Mouse (Mus musculus) midbrain, embryonic 12.5 days (tissue): Measurements from ENCODE around the gene Acod1. TPM values are rescaled to one million over a fixed set of nuclear protein-coding genes. Genes with fewer than 3 reads are reported as not detected.

Source experiments
- ATAC-seq: fragments of 200-750 bp; cut with Nextera tagmentation; 2 replicates; pipeline ENCODE4 v1.8.0; 2017; ENCODE audit warnings: low read depth, moderate TSS enrichment, moderate library complexity; ENCODE audit not compliant: low FRiP score
- H3K27ac ChIP-seq: fragments of 300-500 bp; sonication (generic); replicated peaks from 2 replicates; pipeline ENCODE4 v1.5.1; 2016; ENCODE audit warnings: mild to moderate bottlenecking
- H3K27me3 ChIP-seq: fragments of 300-500 bp; sonication (generic); 2 replicates; pipeline ENCODE4 v1.6.1; 2016; ENCODE audit warnings: mild to moderate bottlenecking
- H3K36me3 ChIP-seq: fragments of 300-500 bp; sonication (generic); 2 replicates; pipeline ENCODE4 v1.6.1; 2016
- H3K4me1 ChIP-seq: fragments of 300-500 bp; sonication (generic); 2 replicates; pipeline ENCODE4 v1.6.1; 2016
- H3K4me2 ChIP-seq: fragments of 300-500 bp; sonication (generic); replicated peaks from 2 replicates; pipeline ENCODE4 v1.6.1; 2016; ENCODE audit warnings: mild to moderate bottlenecking, moderate library complexity
- H3K4me3 ChIP-seq: fragments of 300-500 bp; sonication (generic); 2 replicates; pipeline ENCODE4 v1.5.1; 2016; ENCODE audit warnings: mild to moderate bottlenecking
- H3K9ac ChIP-seq: fragments of 300-500 bp; sonication (generic); replicated peaks from 2 replicates; pipeline ENCODE4 v1.6.1; 2016; ENCODE audit warnings: mild to moderate bottlenecking, moderate library complexity
- H3K9me3 ChIP-seq: fragments of 300-500 bp; sonication (generic); 2 replicates; pipeline ENCODE4 v1.6.1; 2016; ENCODE audit warnings: mild to moderate bottlenecking
- WGBS: fragments of 180-500 bp; shearing (Covaris S2); methylation state at CpG from one replicate; pipeline ENCODE4 v1.1.7; 2016; 5-methylcytosine and 5-hydroxymethylcytosine counted together
- polyA plus RNA-seq: library from polyadenylated mRNA; unstranded; fragments of >200 nt; fragmentation: Nextera tagmentation; extraction: Ambion mirVana; gene quantifications from 2 replicates; pipeline ENCODE4 v1.2.1, GENCODE M21; 2016

The Acod1 gene
- polyA plus RNA-seq, 1 experiment from 2014 or later, result not detected

DNA sequence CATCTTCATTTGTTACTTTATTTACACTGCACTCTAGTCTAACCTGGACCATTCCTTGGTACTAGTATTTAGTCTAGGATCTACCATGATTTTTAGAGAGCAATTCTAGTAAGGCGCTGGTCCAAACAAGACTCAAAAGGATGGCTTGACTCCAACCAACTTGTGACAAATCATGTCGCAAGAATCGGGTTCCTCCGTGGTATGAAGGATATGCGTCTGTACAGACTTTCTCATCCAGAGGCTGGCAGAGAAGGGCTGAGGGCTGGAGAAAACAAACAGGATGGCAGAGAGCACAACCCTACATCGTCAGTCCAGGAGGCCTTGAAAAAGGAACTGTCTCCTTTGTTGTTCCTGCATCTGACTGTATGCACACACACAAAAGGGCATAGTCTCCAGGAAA is 49.8 kb downstream of the Acod1 start:
- peaks cover 15% of the 10 kb centered on the region; the same call in 1 of the 2 replicates for H3K36me3 ChIP-seq
- no peak for ATAC-seq
- H3K9ac ChIP-seq, result no peak overlapping the region
- H3K27me3 ChIP-seq, result no peaks in the 10 kb centered on the region
- no peak overlapping the region for H3K4me3 ChIP-seq
- peaks cover 15% of the 10 kb centered on the region for H3K4me1 ChIP-seq
- H3K4me2 ChIP-seq, result peak overlapping the region; percentile 15; the same call in 1 of the 2 replicates
- no peak overlapping the region for H3K27ac ChIP-seq
- no peaks in the 10 kb centered on the region for H3K9me3 ChIP-seq
- 86% methylated on average over 6 of the region's 6 CpGs for WGBS

DNA sequence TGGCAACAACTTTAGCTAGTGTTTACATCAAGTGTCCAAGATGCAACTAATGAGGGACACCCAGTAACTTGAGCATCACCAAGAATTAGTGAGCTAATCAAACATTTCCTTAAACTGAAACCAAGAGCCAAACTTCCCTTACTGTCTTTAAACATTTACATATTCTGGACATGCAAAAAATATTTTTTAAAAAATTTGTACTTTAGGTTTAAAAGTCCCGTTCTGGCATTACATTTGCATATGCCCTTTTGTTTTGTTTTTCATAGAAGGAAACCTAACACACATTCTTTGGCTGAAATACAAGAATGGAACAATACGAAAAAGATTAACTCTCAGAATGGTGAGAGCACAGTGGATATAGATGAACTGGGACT is 51.4 kb downstream of the Acod1 start:
- WGBS, result 3% methylated on average over 2 of the region's 2 CpGs
- H3K27me3 ChIP-seq, result no peaks in the 10 kb centered on the region
- peaks cover 18% of the 10 kb centered on the region for H3K4me1 ChIP-seq
- H3K4me3 ChIP-seq, result peak overlapping the region; percentile 92
- H3K9ac ChIP-seq, result peak overlapping the region; percentile 98
- H3K9me3 ChIP-seq, result no peaks in the 10 kb centered on the region
- H3K4me2 ChIP-seq, result peak overlapping the region; percentile 65
- peaks cover 9% of the 10 kb centered on the region; the same call in 1 of the 2 replicates for H3K36me3 ChIP-seq
- no peak overlapping the region for H3K27ac ChIP-seq
- no peak for ATAC-seq

DNA sequence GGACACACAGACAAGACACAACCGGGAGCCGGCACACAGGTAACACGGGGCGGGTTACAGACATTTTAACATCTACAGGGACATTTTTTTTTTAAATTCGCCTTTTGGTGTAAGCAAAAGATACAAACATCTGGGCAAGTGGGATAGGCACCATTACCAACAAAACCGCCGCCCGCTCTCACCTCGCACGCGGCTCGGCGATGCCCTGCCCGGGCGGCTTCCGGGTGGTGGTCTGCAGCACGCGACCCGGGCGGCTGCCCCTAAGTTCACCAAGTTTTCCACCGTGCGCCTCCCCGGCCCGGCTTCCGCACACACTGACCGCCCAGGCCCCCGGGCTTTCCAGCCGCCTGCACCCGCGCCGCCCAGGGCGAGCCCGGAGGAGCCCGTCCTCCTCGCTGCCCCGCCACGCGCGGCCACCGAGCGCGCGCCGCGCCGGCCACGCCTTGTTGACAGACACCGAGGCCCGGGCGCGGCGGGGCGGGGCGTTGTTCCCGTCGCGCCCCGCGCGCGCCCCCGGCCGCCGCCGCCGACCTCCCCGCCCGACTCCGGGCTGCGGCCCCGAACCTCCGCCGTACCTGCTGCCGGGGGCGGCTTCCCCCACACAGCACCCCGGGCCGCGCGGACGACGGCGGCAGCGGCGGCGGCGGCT is 51.9 kb downstream of the Acod1 start:
- WGBS, result under 1% methylated on average over 46 of the region's 86 CpGs
- peaks cover 18% of the 10 kb centered on the region for H3K4me1 ChIP-seq
- H3K27ac ChIP-seq, result peak overlapping the region; percentile 99
- ATAC-seq, result peak; percentile 86
- peak overlapping the region; percentile 98 for H3K9ac ChIP-seq
- peak overlapping the region; percentile 92 for H3K4me3 ChIP-seq
- no peaks in the 10 kb centered on the region for H3K27me3 ChIP-seq
- peaks cover 7% of the 10 kb centered on the region; the same call in 1 of the 2 replicates for H3K36me3 ChIP-seq
- H3K4me2 ChIP-seq, result peak overlapping the region; percentile 65
- H3K9me3 ChIP-seq, result no peaks in the 10 kb centered on the region

DNA sequence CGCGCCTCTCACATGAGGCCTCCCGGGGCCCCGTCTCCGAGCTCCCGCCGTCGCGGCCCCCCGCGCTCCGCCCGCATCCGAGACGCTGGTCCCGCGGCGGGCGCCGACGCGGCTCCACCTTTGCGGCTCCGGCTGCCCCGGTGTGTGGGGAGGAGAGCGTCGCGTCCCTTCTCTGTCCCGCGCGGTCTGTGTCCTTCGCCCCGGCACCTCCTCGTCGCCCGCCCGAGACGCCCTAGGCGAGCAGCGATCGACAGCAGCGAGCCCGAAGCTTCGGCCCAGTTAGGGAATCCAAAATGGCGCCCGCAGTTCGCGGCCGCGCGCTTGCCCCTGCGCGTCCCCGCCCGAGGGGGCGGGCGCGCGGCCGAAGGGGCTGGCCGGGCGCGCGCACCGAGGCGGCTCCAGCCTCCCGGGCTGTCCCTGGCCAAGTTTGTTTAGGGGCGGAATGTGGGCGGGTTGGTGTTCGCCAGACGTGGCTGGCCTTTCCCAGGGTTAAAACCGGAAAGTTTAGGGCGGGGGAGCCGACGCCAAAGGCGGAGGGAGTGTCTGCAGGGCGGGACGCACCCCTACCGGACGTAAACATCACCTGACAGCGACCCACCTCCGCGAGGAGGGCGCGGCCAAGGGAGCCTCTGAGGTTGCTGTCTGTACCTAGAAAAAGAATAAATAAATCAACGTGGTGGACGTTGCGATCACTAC is 52.6 kb downstream of the Acod1 start, which contains the start of gene Fbxl3:
Fbxl3 (minus strand) TSS at position 329 of the 696 bp plus-strand sequence.
- Histone ChIP-seq H3K4me2 (peak within 1 kb of the TSS; percentile 65), H3K36me3 (peaks cover 5% of the 10 kb centered on the region; the same call in 1 of the 2 replicates), H3K9me3 (no peaks in the 10 kb centered on the region), H3K4me1 (peaks cover 18% of the 10 kb centered on the region), H3K4me3 (peak within 1 kb of the TSS; percentile 92), H3K27me3 (no peaks in the 10 kb centered on the region), H3K27ac (peak within 1 kb of the TSS; percentile 99), H3K9ac (peak within 1 kb of the TSS; percentile 98)
- under 1% methylated on average over 82 of the region's 88 CpGs for WGBS
- peak; percentile 90 for ATAC-seq

DNA sequence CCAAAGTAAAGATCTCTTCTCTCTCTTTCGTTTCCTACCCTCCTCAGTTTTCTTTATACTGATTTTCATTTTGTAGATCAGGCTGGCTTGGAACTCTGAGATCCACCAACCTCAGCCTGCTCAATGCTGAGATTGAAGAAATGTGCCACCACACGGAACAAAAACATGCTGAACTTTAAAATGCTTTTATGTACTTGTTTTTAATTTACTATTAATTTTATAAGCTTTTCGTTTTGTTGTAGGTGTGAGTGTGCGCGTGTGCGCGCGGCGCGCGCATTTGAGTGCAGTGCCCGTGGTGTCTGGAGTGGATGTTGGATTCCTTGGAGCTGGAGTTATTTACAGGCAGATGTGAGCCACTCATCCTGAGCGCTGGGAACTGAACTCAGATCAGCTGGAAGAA is 53.5 kb downstream of the Acod1 start:
- Histone ChIP-seq H3K4me3 (no peak overlapping the region), H3K9ac (no peak overlapping the region), H3K4me2 (no peak overlapping the region), H3K9me3 (no peaks in the 10 kb centered on the region), H3K27ac (no peak overlapping the region), H3K36me3 (peaks cover 2% of the 10 kb centered on the region; the same call in 1 of the 2 replicates), H3K27me3 (no peaks in the 10 kb centered on the region), H3K4me1 (peaks cover 18% of the 10 kb centered on the region)
- no peak for ATAC-seq
- WGBS, result 87% methylated on average over 13 of the region's 13 CpGs

DNA sequence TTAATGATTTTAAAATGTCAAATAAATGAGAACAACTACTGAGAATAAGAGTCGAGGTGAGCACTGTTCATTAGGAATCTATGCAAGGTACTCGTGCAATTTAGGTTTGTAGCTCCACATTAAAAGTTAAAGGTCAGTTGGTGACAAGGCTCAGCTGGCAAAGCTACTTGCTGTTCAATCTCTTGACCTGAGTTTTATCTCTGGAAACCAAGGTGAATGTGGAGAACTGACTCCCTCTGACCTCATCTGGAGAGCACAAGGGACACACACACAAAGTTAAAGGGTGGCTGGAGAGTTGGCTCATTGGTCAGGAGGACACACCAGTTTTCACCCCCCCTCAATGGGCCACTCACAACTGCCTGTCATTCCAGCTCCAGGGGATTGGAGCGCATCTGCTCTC is 54.4 kb downstream of the Acod1 start:
- H3K9ac ChIP-seq, result no peak overlapping the region
- H3K9me3 ChIP-seq, result no peaks in the 10 kb centered on the region
- no peaks in the 10 kb centered on the region for H3K27me3 ChIP-seq
- H3K36me3 ChIP-seq, result no peaks in the 10 kb centered on the region
- no peak overlapping the region for H3K4me2 ChIP-seq
- 83% methylated on average over 3 of the region's 3 CpGs for WGBS
- ATAC-seq, result no peak
- peaks cover 16% of the 10 kb centered on the region for H3K4me1 ChIP-seq
- no peak overlapping the region for H3K4me3 ChIP-seq
- H3K27ac ChIP-seq, result no peak overlapping the region

DNA sequence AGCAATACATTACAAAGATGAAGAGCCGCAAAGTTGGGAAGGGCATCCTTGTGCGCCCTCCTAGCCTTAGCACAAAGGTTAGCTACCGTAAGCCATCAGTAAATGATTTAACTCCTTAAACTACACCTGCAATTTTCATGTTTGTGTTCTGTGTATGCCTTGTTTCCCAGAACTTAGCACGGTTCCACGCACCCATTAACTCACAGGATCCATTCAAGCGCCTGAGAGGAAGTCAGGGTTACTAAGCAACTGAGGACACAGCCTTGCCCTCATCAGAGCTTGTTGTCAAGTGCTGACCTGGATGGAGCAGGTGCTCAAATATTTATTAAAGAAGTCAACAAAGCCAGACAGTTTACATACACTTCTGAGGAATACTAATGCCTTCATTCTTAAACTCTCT is 55.5 kb downstream of the Acod1 start:
- H3K4me3 ChIP-seq, result no peak overlapping the region
- 60% methylated on average over 6 of the region's 6 CpGs for WGBS

DNA sequence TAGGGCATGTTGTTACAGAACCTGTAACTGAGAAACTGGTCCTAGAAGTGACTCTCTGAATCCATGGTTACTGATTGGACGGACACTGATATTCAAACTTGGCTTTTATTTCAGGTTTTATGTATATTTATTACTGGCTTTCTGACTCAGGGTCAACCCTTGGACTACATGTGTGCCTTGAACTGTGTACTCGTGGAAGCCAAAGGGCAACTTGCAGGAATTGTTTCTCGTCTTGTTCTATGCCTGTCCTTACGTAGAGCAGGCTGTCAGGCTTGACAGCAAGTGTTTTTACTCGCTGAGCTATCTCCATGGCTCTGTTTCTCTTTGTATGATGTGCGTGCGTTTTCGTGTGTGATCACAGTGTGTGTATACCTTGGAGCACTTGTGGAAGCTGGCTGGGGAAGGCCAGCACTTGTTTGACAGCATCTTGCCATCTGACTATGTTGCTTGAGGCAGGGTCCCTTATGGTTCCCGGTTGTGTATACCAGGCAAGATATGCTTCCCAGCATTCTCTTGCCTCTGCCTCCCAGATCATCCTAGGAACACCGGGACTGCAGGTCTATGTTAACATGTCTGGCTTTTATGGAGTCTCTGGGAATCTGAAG is 56.1 kb downstream of the Acod1 start:
- H3K4me3 ChIP-seq, result no peak overlapping the region
- H3K9ac ChIP-seq, result no peak overlapping the region
- H3K4me2 ChIP-seq, result no peak overlapping the region
- H3K36me3 ChIP-seq, result no peaks in the 10 kb centered on the region
- peaks cover 6% of the 10 kb centered on the region for H3K4me1 ChIP-seq
- H3K27ac ChIP-seq, result no peak overlapping the region
- no peak for ATAC-seq
- no peaks in the 10 kb centered on the region for H3K9me3 ChIP-seq
- 79% methylated on average over 10 of the region's 10 CpGs for WGBS
- H3K27me3 ChIP-seq, result no peaks in the 10 kb centered on the region

More for the DNA sequence above, 55.5 kb downstream of the Acod1 start:
- no peak for ATAC-seq
- Histone ChIP-seq H3K4me1 (peaks cover 10% of the 10 kb centered on the region), H3K27ac (no peak overlapping the region), H3K9me3 (no peaks in the 10 kb centered on the region), H3K4me2 (no peak overlapping the region), H3K36me3 (no peaks in the 10 kb centered on the region), H3K27me3 (no peaks in the 10 kb centered on the region), H3K9ac (no peak overlapping the region)

Other genes with a start within 250 kb of the Acod1 start
- 8.7 and 12.6 TPM in 2 replicates for gene Kctd12, start 64.3 kb upstream of the Acod1 start, polyA plus RNA-seq
- gene Cln5, start 23.2 kb downstream of the Acod1 start, polyA plus RNA-seq, result 20.6 and 21.9 TPM in 2 replicates
- 26.3 and 27.2 TPM in 2 replicates for gene Fbxl3, start 52.6 kb downstream of the Acod1 start, polyA plus RNA-seq